Mouse (Mus musculus) left cerebral cortex, adult 18-20 months (tissue): Measurements from ENCODE around the gene Clec4e. TPM values are rescaled to one million over a fixed set of nuclear protein-coding genes. Genes with fewer than 3 reads are reported as not detected.

Experiments
- total RNA-seq, 2 experiments: library from RNA; stranded (reverse); gene quantifications; 2 replicates each; pipeline ENCODE4 v1.2.3; 2021

Clec4e gene
- total RNA-seq, 2 experiments from 2014 or later = not detected

Other genes with a start within 250 kb of the Clec4e start
- not detected for gene Clec4b1, start 239.9 kb downstream of the Clec4e start, total RNA-seq
- 1 to 10 TPM; 2.3 to 3.3 TPM for gene Clec4a2, start 183.4 kb downstream of the Clec4e start, total RNA-seq
- gene Clec4b2, start 117.0 kb downstream of the Clec4e start, total RNA-seq = not detected
- gene Clec4n, start 60.0 kb downstream of the Clec4e start, total RNA-seq = under 1 TPM in 1 of 2 experiments, not detected in 1; 0.33 TPM
- not detected for gene Clec4d, start 27.8 kb downstream of the Clec4e start, total RNA-seq
- gene Vmn2r19, start 18.5 kb upstream of the Clec4e start, total RNA-seq = not detected
- not detected for gene Vmn2r20, start 128.2 kb upstream of the Clec4e start, total RNA-seq
- gene Vmn2r21, start 243.5 kb upstream of the Clec4e start, total RNA-seq = not detected